Mouse (Mus musculus) spleen, adult 2 months (tissue): Measurements from ENCODE around the gene Supt3.

ENCODE experiments used
- CTCF ChIP-seq: fragments of 200-500 bp; IDR thresholded peaks from 2 replicates; pipeline ENCODE4 v1.5.1; 2011; ENCODE audit warnings: mild to moderate bottlenecking, inconsistent platforms; ENCODE audit not compliant: insufficient read depth, insufficient read length, insufficient replicate concordance; ENCODE audit errors: extremely low read depth
- POLR2A ChIP-seq: fragments of 200-500 bp; IDR thresholded peaks from 2 replicates; pipeline ENCODE4 v1.6.1; 2011; ENCODE audit warnings: low read depth, low read length, inconsistent platforms

DNA sequence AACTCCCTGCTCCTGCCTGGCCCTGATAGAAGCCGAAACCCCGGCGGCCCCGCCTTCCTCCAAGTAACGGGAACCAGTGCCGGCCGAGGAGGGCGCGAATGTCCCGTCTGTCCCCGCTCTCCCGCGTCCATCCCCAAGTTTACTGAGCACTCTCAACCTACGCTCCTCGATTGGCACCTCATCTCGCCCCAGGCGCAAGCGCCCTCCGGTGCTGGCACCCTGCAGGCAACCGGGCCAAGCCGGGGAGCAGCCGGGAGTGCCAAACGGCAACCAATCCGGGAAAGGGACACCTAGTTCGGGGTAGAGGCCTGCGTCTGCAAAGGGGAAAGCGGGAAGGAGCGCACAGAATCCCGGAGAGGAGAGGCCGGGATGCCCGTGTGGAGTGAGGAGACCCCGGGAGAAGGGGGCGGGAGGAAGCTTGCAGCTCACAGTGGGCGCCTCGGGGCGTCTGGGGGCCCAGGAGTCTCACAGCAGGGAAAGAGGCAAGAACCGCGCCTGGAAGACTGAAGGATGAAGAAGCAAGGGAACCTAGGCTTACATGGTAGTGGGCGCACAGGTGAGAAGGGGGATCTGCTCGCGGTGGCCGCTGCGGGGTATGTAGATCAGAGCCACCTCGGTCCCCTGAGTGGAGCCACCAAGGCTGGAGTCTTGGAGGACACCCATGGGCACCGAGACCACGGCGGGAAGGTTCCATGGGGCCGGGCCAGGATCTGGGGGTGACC, 42.3 kb upstream of the Supt3 start:
- TF ChIP-seq CTCF, result no peak
- TF ChIP-seq POLR2A, result no peak
